Mouse (Mus musculus): Measurements from ENCODE around the gene Ap2a1.

DNA sequence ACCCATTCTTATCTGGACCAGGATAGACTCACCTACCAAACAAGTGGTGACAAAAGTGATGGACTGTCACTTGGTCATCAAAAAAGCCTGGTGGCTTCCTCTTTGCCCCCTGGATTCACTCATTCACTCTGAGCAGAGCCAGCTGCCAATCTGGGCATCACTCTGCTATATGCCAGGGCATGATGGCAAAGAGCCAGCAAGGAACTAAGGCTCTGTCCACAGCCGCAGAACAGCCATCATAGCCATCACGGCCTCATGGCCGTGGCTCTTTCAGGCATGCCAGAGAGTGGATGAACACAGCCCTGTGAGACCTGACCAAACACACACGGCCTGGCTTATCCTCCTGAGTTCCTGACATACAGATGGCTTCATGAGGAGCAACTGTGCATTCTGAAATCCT is 38.6 kb downstream of the Ap2a1 start:
- TF ChIP-seq CTCF (IDR thresholded peaks at IDR 0.05; ENCODE audit: extremely low read depth, insufficient read depth, insufficient read length, insufficient replicate concordance), result no peak
- no peak for TF ChIP-seq POLR2A (IDR thresholded peaks at IDR 0.05; ENCODE audit: low read depth, low read length)
